Mouse (Mus musculus): Measurements from ENCODE around the gene Gm5771. TPM values are rescaled to one million over a fixed set of nuclear protein-coding genes. Genes with fewer than 3 reads are reported as not detected.
"Not testable (repeated sequence)": the region's sequence is repeated elsewhere in the genome, so short reads cannot be mapped to it uniquely, and the experiment has no call there.

Gene Gm5771
- total RNA-seq (2015; ENCODE audit: low replicate concordance): not detected in 2 replicates
- not detected in 2 replicates for total RNA-seq (2017; ENCODE audit: low replicate concordance)

DNA sequence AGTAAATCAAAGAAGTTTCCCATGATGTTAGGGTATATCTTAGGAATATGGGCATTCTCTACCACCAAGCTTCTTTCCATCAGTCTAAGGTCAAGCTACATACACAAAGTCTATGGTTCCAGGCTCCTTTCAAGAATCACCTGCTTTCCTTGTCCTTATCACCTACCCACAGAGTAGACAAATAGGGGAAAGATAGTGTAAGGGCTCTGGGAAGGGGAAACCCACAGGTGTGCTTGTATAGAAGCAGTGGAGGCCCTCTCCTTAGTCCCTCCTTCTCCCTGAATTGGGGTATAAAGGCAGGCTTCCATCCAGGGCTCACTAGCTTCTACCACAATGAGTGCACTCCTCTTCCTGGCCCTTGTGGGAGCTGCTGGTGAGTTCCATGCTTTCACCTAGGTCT, at the start of gene Gm5771:
Gm5771 (plus strand) TSS at position 301 of the 400 bp plus-strand sequence.
- ATAC-seq (replicated peaks; ENCODE audit: low FRiP score, poor library complexity, severe bottlenecking): not testable (repeated sequence)

DNA sequence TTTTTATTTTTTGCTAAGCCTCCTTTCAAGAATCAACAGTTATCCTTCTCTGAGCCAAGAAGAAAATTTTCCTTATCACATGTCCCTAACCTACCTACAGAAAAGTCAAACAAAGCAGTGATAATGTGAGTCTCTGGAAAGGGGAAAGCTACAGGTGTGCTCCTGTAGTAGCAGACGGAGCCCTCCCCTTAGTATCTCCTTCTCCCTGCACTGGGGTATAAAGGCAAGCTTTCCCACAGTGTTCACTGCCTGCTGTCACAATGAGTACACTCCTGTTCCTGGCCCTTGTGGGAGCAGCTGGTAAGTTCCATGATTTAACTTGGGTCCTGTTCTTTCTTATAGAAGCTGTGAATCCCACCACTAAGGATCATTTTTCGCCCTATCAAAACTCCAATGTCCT, 38.2 kb upstream of the Gm5771 start, which contains the start of gene Try10:
Try10 (plus strand) TSS at position 174 of the 400 bp plus-strand sequence.
- no peak for ATAC-seq (replicated peaks; ENCODE audit: low FRiP score, poor library complexity, severe bottlenecking)

DNA sequence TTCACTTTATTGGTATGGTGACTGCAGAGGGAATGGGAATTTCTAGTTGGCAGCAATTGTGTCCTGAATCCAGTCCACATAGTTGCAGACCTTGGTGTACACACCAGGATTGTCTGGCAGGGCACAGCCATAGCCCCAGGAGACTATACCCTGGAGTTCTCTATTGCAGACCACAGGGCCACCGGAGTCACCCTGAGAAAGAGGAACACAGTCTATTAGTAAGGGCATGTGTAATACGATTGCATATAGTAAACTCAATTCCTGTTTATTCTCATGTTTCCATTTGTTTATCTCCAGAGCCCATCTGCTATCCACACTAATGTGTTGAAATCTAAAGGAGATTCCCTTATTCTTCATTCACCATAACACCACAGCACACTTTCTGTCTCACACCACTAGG, 18.4 kb upstream of the Gm5771 start:
- ATAC-seq (replicated peaks; ENCODE audit: low FRiP score, poor library complexity, severe bottlenecking): not testable (repeated sequence)

DNA sequence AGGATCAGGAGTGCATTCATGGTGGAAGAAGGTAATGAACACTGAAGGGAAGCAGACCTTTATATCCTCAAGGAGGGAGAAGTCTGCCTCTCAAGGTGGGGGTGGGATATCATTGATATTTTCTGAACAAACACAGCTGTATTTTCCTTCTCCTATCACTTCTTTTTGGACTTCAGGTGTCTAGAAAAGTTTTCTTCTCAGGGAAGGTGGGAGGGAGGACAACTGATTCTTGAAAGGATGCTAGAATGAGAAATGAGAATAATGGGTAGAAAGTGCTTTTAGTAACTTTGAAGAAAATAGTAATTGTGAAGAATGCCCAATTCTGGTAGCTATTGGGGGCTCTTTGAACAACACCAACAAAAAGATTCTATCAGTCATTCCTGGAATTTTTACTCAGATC, 14.6 kb upstream of the Gm5771 start, which contains the start of gene Prss3:
Prss3 (minus strand) TSS at position 101 of the 400 bp plus-strand sequence.
- ATAC-seq (replicated peaks; ENCODE audit: low FRiP score, poor library complexity, severe bottlenecking): not testable (repeated sequence)

DNA sequence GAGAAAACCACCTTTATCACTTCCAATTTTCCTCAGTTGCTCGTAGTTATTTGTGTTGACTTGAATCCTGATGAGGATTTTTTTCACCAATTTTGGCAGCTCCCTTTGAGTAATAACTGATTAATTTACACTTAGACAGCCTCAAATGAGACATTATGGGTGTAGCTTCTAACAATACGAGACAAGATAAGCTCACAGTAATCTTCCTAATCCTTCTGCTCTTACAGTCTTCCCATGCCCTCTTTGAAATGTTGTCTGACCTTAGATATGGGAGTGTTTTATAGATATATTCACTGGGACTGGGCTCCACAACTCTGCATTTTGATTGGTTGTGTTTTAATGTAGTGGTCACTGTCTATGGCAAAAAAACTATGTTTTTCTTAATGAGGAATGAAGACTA, 5.4 kb upstream of the Gm5771 start:
- ATAC-seq (replicated peaks; ENCODE audit: low FRiP score, poor library complexity, severe bottlenecking): no peak

DNA sequence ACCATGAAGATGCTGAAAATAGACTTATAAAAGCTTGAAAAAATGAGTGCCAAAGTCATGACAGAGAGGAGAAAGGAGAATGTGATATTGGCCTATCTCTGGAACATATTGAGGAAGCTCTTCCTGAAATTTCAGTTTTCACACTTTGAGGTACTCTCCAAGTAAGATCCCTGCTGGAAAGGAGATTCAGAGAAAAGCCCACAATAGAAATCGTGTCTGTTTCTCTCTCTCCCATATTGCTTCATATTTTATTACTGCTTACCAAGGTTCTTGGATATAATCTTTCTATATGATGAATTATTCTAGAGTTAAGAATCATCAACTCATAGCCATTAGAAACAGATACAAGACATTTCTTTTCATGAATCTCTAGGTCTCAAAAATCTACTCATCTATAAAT, 516 bp upstream of the Gm5771 start:
- ATAC-seq (replicated peaks; ENCODE audit: low FRiP score, poor library complexity, severe bottlenecking): not testable (repeated sequence)

DNA sequence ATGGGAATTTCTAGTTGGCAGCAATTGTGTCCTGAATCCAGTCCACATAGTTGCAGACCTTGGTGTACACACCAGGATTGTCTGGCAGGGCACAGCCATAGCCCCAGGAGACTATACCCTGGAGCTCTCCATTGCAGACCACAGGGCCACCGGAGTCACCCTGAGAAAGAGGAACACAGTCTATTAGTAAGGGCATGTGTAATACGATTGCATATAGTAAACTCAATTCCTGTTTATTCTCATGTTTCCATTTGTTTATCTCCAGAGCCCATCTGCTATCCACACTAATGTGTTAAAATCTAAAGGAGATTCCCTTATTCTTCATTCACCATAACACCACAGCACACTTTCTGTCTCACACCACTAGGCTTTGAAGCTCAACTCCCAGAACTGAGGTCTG, 50.1 kb downstream of the Gm5771 start:
- not testable (repeated sequence) for ATAC-seq (replicated peaks; ENCODE audit: low FRiP score, poor library complexity, severe bottlenecking)

DNA sequence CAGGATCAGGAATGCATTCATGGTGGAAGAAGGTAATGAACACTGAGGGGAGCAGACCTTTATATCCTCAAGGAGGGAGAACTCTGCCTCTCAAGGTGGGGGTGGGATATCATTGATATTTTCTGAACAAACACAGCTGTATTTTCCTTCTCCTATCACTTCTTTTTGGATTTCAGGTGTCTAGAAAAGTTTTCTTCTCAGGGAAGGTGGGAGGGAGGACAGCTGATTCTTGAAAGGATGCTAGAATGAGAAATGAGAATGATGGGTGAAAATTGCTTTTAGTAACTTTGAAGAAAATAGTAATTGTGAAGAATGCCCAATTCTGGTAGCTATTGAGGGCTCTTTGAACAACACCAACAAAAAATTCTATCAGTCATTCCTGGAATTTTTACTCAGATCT, 53.9 kb downstream of the Gm5771 start, which contains the start of gene Gm10334:
Gm10334 (minus strand) TSS at position 101 of the 400 bp plus-strand sequence.
- not testable (repeated sequence) for ATAC-seq (replicated peaks; ENCODE audit: low FRiP score, poor library complexity, severe bottlenecking)

Other genes with a start within 250 kb of the Gm5771 start
- gene Try4, start 90.1 kb upstream of the Gm5771 start, total RNA-seq (2015; ENCODE audit: low replicate concordance): not detected in 2 replicates
- not detected in 2 replicates for gene Try4, start 90.1 kb upstream of the Gm5771 start, total RNA-seq (2017; ENCODE audit: low replicate concordance)
- gene Try5, start 75.5 kb upstream of the Gm5771 start, total RNA-seq (2015; ENCODE audit: low replicate concordance): not detected in 2 replicates
- gene Try5, start 75.5 kb upstream of the Gm5771 start, total RNA-seq (2017; ENCODE audit: low replicate concordance): not detected in 2 replicates
- gene Try10, start 38.3 kb upstream of the Gm5771 start, total RNA-seq (2015; ENCODE audit: low replicate concordance): not detected in 2 replicates
- gene Try10, start 38.3 kb upstream of the Gm5771 start, total RNA-seq (2017; ENCODE audit: low replicate concordance): not detected in 2 replicates
- not detected in 2 replicates for gene Prss3, start 14.7 kb upstream of the Gm5771 start, total RNA-seq (2015; ENCODE audit: low replicate concordance)
- not detected in 2 replicates for gene Prss3, start 14.7 kb upstream of the Gm5771 start, total RNA-seq (2017; ENCODE audit: low replicate concordance)
- gene Gm10334, start 53.8 kb downstream of the Gm5771 start, total RNA-seq (2015; ENCODE audit: low replicate concordance): not detected in 2 replicates
- gene Gm10334, start 53.8 kb downstream of the Gm5771 start, total RNA-seq (2017; ENCODE audit: low replicate concordance): not detected in 2 replicates
- gene Prss1, start 66.6 kb downstream of the Gm5771 start, total RNA-seq (2015; ENCODE audit: low replicate concordance): not detected in 2 replicates
- not detected in 2 replicates for gene Prss1, start 66.6 kb downstream of the Gm5771 start, total RNA-seq (2017; ENCODE audit: low replicate concordance)
- not detected in 2 replicates for gene Prss2, start 129.4 kb downstream of the Gm5771 start, total RNA-seq (2015; ENCODE audit: low replicate concordance)
- not detected in 2 replicates for gene Prss2, start 129.4 kb downstream of the Gm5771 start, total RNA-seq (2017; ENCODE audit: low replicate concordance)
- not detected in 2 replicates for gene Ephb6, start 213.1 kb downstream of the Gm5771 start, total RNA-seq (2015; ENCODE audit: low replicate concordance)
- gene Ephb6, start 213.1 kb downstream of the Gm5771 start, total RNA-seq (2017; ENCODE audit: low replicate concordance): not detected in 2 replicates
- not detected in 2 replicates for gene Trpv6, start 244.0 kb downstream of the Gm5771 start, total RNA-seq (2015; ENCODE audit: low replicate concordance)
- gene Trpv6, start 244.0 kb downstream of the Gm5771 start, total RNA-seq (2017; ENCODE audit: low replicate concordance): not detected in 2 replicates